Mouse (Mus musculus): Measurements from ENCODE around the gene Psmg4. TPM values are rescaled to one million over a fixed set of nuclear protein-coding genes. Genes with fewer than 3 reads are reported as not detected.

The Psmg4 gene
- polyA plus RNA-seq, 1 experiment from 2014 or later, result 88.2 TPM

DNA sequence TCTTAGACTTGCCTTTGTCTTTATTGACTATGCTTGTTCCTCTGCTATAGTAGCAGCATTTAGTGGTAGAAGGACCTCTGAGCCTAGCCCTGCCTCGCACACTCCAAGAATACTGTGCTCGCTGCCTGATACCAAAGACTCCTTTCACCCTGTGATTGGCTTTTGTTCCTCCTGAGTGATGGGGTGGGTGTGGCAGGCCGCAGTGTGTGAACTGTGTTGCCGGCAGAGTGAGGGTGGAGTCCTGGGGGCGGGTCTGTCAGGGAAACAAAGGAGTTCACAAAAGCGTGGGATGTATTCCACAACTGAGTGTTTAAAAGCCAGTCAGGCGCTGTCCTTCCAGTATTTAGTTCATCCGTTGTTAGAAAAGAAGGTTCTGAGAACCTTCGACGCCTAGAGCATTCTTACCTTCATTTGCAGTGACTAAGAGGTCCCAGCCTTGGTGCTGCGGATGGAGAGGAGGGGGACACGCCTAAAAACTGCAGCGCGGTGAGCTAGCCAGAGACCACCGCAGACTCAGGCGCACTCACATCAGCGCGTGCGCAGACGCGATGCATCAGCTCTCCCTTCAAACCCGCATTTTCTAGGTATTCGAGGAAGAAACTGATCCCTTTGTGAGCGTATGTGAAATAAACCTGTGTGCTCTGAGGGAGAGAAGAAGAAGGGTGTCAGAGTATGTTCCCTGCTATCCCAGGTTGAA lies 31.6 kb upstream of the Psmg4 start:
- H3K27me3 ChIP-seq (replicated peaks), result peaks cover 9% of the 10 kb centered on the region; the same call in 1 of the 2 replicates
- H3K36me3 ChIP-seq, result no peaks in the 10 kb centered on the region
- peak overlapping the region; percentile 67 for H3K4me3 ChIP-seq (replicated peaks)
- no peaks in the 10 kb centered on the region for H3K9me3 ChIP-seq
- H3K4me1 ChIP-seq (replicated peaks), result peaks cover 28% of the 10 kb centered on the region
- peak overlapping the region; percentile 57 for H3K9ac ChIP-seq
- WGBS, result 1% methylated on average over 24 of the region's 24 CpGs
- ATAC-seq, result peak; percentile 46
- H3K4me2 ChIP-seq (replicated peaks), result peak overlapping the region; percentile 89
- peak overlapping the region; percentile 74 for H3K27ac ChIP-seq

GRCm38 (mm10) chr13:34131708-34132060 lies 31.1 kb upstream of the Psmg4 start:
- H3K9me3 ChIP-seq, result no peaks in the 10 kb centered on the region
- peak overlapping the region; percentile 89 for H3K4me2 ChIP-seq (replicated peaks)
- peak overlapping the region; percentile 67 for H3K4me3 ChIP-seq (replicated peaks)
- WGBS, result 9% methylated on average over 10 of the region's 10 CpGs
- H3K9ac ChIP-seq, result no peak overlapping the region
- no peaks in the 10 kb centered on the region for H3K36me3 ChIP-seq
- ATAC-seq, result 0 out of 2 replicates have a peak, but pooled peaks have one; percentile 10
- H3K27ac ChIP-seq, result peak overlapping the region; percentile 36; the same call in 1 of the 2 replicates
- peaks cover 28% of the 10 kb centered on the region for H3K4me1 ChIP-seq (replicated peaks)
- peaks cover 9% of the 10 kb centered on the region; the same call in 1 of the 2 replicates for H3K27me3 ChIP-seq (replicated peaks)

DNA sequence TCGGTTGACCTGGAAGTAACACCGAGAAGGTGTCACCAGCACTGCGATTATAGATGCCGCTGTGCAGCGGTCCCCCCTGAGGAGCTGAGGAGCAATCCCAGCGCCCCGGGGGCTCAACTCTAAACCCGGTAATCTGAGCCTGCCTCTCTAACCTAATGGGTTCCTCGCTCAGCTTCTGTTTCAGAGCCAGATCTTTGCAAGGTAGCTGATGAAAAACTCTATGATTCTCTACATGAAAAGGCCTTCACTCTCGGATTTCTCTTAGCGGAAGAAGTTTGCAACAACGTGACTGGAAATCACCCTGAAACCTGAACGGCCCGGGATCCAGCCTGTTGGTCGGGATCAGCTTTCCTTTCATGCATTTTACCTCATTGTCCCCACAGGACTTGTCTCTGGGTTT lies 30.5 kb upstream of the Psmg4 start:
- H3K36me3 ChIP-seq, result no peaks in the 10 kb centered on the region
- H3K27ac ChIP-seq, result 0 out of 2 replicates have a peak overlapping the region, but pooled peaks have one; percentile 36
- no peaks in the 10 kb centered on the region for H3K9me3 ChIP-seq
- H3K9ac ChIP-seq, result 0 out of 2 replicates have a peak overlapping the region, but pooled peaks have one; percentile 10
- H3K27me3 ChIP-seq (replicated peaks), result peaks cover 9% of the 10 kb centered on the region; the same call in 1 of the 2 replicates
- H3K4me2 ChIP-seq (replicated peaks), result peak overlapping the region; percentile 89
- no peak for ATAC-seq
- WGBS, result 17% methylated on average over 15 of the region's 15 CpGs
- peaks cover 28% of the 10 kb centered on the region for H3K4me1 ChIP-seq (replicated peaks)
- 0 out of 2 replicates have a peak overlapping the region, but pooled peaks have one; percentile 4 for H3K4me3 ChIP-seq (replicated peaks)

- no peak overlapping the region for H3K4me3 ChIP-seq (replicated peaks)
- H3K27ac ChIP-seq, result no peak overlapping the region
- ATAC-seq, result no peak
- peaks cover 9% of the 10 kb centered on the region; the same call in 1 of the 2 replicates for H3K27me3 ChIP-seq (replicated peaks)
- peak overlapping the region; percentile 89; the same call in 1 of the 2 replicates for H3K4me2 ChIP-seq (replicated peaks)
- no peak overlapping the region for H3K9ac ChIP-seq
- no peaks in the 10 kb centered on the region for H3K36me3 ChIP-seq
- peaks cover 28% of the 10 kb centered on the region for H3K4me1 ChIP-seq (replicated peaks)
- H3K9me3 ChIP-seq, result no peaks in the 10 kb centered on the region
- 43% methylated on average over 6 of the region's 6 CpGs for WGBS
Measured at GRCm38 (mm10) chr13:34132875-34133274, 29.9 kb upstream of the Psmg4 start.

- 23% methylated on average over 15 of the region's 15 CpGs for WGBS
- peak overlapping the region; percentile 34 for H3K4me2 ChIP-seq (replicated peaks)
- H3K9ac ChIP-seq, result no peak overlapping the region
- peaks cover 28% of the 10 kb centered on the region for H3K4me1 ChIP-seq (replicated peaks)
- no peaks in the 10 kb centered on the region for H3K36me3 ChIP-seq
- ATAC-seq, result no peak
- peaks cover 9% of the 10 kb centered on the region; the same call in 1 of the 2 replicates for H3K27me3 ChIP-seq (replicated peaks)
- no peak overlapping the region for H3K27ac ChIP-seq
- no peaks in the 10 kb centered on the region for H3K9me3 ChIP-seq
- no peak overlapping the region for H3K4me3 ChIP-seq (replicated peaks)
Measured at GRCm38 (mm10) chr13:34133326-34134071, 29.3 kb upstream of the Psmg4 start.

- Histone ChIP-seq H3K4me1 (replicated peaks) (peaks cover 21% of the 10 kb centered on the region), H3K4me2 (replicated peaks) (no peak overlapping the region), H3K9ac (no peak overlapping the region), H3K27me3 (replicated peaks) (peaks cover 9% of the 10 kb centered on the region; the same call in 1 of the 2 replicates), H3K9me3 (no peaks in the 10 kb centered on the region), H3K4me3 (replicated peaks) (no peak overlapping the region), H3K27ac (no peak overlapping the region), H3K36me3 (no peaks in the 10 kb centered on the region)
- no peak for ATAC-seq
- 80% methylated on average over 7 of the region's 7 CpGs for WGBS
Measured at GRCm38 (mm10) chr13:34134276-34134675, 28.5 kb upstream of the Psmg4 start.

- Histone ChIP-seq H3K4me2 (replicated peaks) (no peak overlapping the region), H3K9ac (no peak overlapping the region), H3K9me3 (no peaks in the 10 kb centered on the region), H3K27me3 (replicated peaks) (peaks cover 9% of the 10 kb centered on the region; the same call in 1 of the 2 replicates), H3K36me3 (no peaks in the 10 kb centered on the region), H3K4me1 (replicated peaks) (peaks cover 7% of the 10 kb centered on the region; the same call in 1 of the 2 replicates), H3K4me3 (replicated peaks) (no peak overlapping the region), H3K27ac (no peak overlapping the region)
- ATAC-seq, result no peak
- 54% methylated on average over 7 of the region's 7 CpGs for WGBS
Measured at GRCm38 (mm10) chr13:34136605-34137004, 26.2 kb upstream of the Psmg4 start.

DNA sequence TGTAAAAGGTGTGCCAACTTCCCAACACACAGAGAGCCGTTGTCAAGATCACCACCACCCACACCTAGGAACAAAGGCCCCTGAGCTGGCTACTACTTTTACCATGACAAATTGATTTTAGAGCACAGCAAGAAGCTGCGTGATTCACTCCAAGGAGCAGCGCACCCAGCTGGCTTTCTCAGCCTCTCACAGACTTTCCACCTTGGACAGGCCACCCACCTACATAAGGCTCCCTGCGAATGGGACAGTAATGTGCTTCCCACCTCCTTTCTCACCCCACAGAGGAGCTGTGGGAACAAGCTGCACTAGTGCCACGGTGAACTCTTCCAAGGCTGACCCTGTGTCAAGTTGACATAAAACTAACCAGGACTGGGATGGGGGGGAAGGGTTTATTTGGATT lies 19.4 kb upstream of the Psmg4 start:
- no peaks in the 10 kb centered on the region for H3K9me3 ChIP-seq
- no peaks in the 10 kb centered on the region for H3K36me3 ChIP-seq
- H3K27ac ChIP-seq, result no peak overlapping the region
- H3K4me3 ChIP-seq (replicated peaks), result no peak overlapping the region
- whole genome bisulfite sequencing, result 44% methylated on average over 5 of the region's 5 CpGs
- H3K4me1 ChIP-seq (replicated peaks), result no peaks in the 10 kb centered on the region
- H3K9ac ChIP-seq, result no peak overlapping the region
- no peak for ATAC-seq
- H3K4me2 ChIP-seq (replicated peaks), result no peak overlapping the region
- no peaks in the 10 kb centered on the region for H3K27me3 ChIP-seq (replicated peaks)

GRCm38 (mm10) chr13:34146916-34147315 lies 15.8 kb upstream of the Psmg4 start:
- Histone ChIP-seq H3K4me2 (replicated peaks) (no peak overlapping the region), H3K27ac (no peak overlapping the region), H3K4me1 (replicated peaks) (peaks cover 2% of the 10 kb centered on the region; the same call in 1 of the 2 replicates), H3K36me3 (no peaks in the 10 kb centered on the region), H3K9me3 (no peaks in the 10 kb centered on the region), H3K27me3 (replicated peaks) (no peaks in the 10 kb centered on the region), H3K9ac (no peak overlapping the region), H3K4me3 (replicated peaks) (no peak overlapping the region)
- no peak for ATAC-seq
- WGBS, result 58% methylated on average over 3 of the region's 3 CpGs

DNA sequence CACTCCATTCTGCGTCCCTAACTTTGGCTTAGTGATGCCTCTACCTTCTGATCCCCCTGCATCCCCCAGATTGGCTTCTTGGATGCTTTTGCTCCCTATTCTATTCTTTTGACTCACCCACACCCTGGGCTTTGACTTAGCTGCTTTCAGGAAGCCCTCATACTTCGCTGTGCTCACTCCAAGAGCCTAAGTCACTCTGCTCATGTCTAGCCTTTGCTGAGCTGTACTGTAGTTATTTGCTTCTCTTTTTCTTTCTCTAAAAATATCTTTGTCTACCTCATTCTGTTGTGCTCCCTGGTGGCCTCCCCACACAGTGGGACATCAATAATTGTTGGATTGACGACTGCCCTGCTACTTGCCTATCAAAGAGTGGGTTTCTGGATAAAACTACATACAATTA lies 14.6 kb upstream of the Psmg4 start:
- peak overlapping the region; percentile 73 for H3K4me2 ChIP-seq (replicated peaks)
- ATAC-seq, result no peak
- H3K4me1 ChIP-seq (replicated peaks), result peaks cover 2% of the 10 kb centered on the region; the same call in 1 of the 2 replicates
- H3K9ac ChIP-seq, result no peak overlapping the region
- H3K27me3 ChIP-seq (replicated peaks), result no peaks in the 10 kb centered on the region
- no peaks in the 10 kb centered on the region for H3K36me3 ChIP-seq
- no peak overlapping the region for H3K27ac ChIP-seq
- no peak overlapping the region for H3K4me3 ChIP-seq (replicated peaks)
- WGBS, result 83% methylated on average over 3 of the region's 3 CpGs
- no peaks in the 10 kb centered on the region for H3K9me3 ChIP-seq

DNA sequence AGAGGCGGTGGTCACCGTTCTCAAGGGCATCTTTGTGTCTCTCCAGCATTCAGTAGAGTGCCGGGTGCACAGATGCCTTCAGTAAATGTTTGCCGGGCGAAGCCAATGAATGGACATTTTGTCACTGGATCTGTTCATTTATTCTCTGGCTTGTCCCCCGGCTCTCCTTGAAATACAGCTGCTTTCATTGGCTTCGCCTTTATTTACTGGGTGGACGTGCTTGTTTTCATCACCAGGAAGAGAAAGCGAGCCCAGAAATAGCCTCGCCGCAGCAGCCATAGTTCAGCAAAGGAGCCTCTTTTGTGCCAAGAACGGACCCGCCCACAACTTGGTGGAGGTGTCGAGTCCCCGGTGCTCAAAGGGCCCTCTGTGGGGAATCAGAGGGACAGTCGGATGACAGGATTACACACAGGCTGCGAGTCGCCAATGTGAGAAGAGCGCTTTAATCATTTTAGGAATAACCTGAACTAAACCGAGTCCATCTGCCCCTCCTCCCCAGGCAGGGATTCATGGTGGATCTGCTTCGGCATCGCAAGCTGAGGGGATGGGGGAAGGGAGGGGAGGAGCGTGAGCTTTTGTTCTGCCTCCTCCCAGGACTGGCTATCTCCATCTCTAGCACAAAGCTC lies 13.9 kb upstream of the Psmg4 start:
- H3K27ac ChIP-seq, result peak overlapping the region; percentile 70
- ATAC-seq, result peak; percentile 76
- peak overlapping the region; percentile 38 for H3K4me3 ChIP-seq (replicated peaks)
- no peaks in the 10 kb centered on the region for H3K9me3 ChIP-seq
- H3K36me3 ChIP-seq, result no peaks in the 10 kb centered on the region
- H3K9ac ChIP-seq, result peak overlapping the region; percentile 28
- 3% methylated on average over 23 of the region's 23 CpGs for WGBS
- H3K27me3 ChIP-seq (replicated peaks), result no peaks in the 10 kb centered on the region
- peak overlapping the region; percentile 73 for H3K4me2 ChIP-seq (replicated peaks)
- H3K4me1 ChIP-seq (replicated peaks), result peaks cover 2% of the 10 kb centered on the region; the same call in 1 of the 2 replicates

Data from intestine, embryonic 15.5 days (tissue).